Mouse (Mus musculus): ENCODE results near the gene Guk1. TPM values are rescaled to one million over a fixed set of nuclear protein-coding genes. Genes with fewer than 3 reads are reported as not detected.

Guk1 gene
- polyA plus RNA-seq, 1 experiment from 2014 or later, result 11.6 TPM

GRCm38 (mm10) chr11:59135904-59136452 lies 56.0 kb downstream of the Guk1 start, which contains the start of gene Obscn:
Obscn (minus strand) TSS chr11:59136402.
- H3K27ac ChIP-seq, result no peak within 1 kb of the TSS
- H3K36me3 ChIP-seq (ENCODE audit: inconsistent target), result no peaks in the 10 kb centered on the region
- H3K4me3 ChIP-seq (ENCODE audit: inconsistent target), result no peak within 1 kb of the TSS
- WGBS (ENCODE audit: missing documents), result 26% methylated on average over 44 of the region's 44 CpGs
- no peaks in the 10 kb centered on the region for H3K79me2 ChIP-seq (ENCODE audit: inconsistent target)

- WGBS (ENCODE audit: missing documents), result 12% methylated on average over 55 of the region's 55 CpGs
- Histone ChIP-seq H3K27ac (no peak overlapping the region), H3K36me3 (ENCODE audit: inconsistent target) (no peaks in the 10 kb centered on the region), H3K79me2 (ENCODE audit: inconsistent target) (no peaks in the 10 kb centered on the region), H3K4me3 (ENCODE audit: inconsistent target) (no peak overlapping the region)
Measured at GRCm38 (mm10) chr11:59135051-59135820, 56.8 kb downstream of the Guk1 start.

GRCm38 (mm10) chr11:59134373-59134997 lies 57.5 kb downstream of the Guk1 start:
- 7% methylated on average over 33 of the region's 35 CpGs for WGBS (ENCODE audit: missing documents)
- H3K79me2 ChIP-seq (ENCODE audit: inconsistent target), result no peaks in the 10 kb centered on the region
- no peak overlapping the region for H3K4me3 ChIP-seq (ENCODE audit: inconsistent target)
- no peaks in the 10 kb centered on the region for H3K36me3 ChIP-seq (ENCODE audit: inconsistent target)
- H3K27ac ChIP-seq, result no peak overlapping the region

Other genes starting within 250 kb of the Guk1 start
- 0.50 to 0.78 TPM in 2 of 3 replicates, not detected in the other for gene Hist3h2ba, start 243.3 kb downstream of the Guk1 start, polyA plus RNA-seq (2018)
- 16.2 to 56.9 TPM (median 24.3 TPM) in 3 replicates for gene Hist3h2a, start 237.5 kb downstream of the Guk1 start, polyA plus RNA-seq (2018)
- gene Trim17, start 237.5 kb downstream of the Guk1 start, polyA plus RNA-seq (2018), result 0.07 to 0.14 TPM in 2 of 3 replicates, not detected in the other
- 11.4 to 20.3 TPM (median 14.2 TPM) in 3 replicates for gene Trim11, start 214.1 kb downstream of the Guk1 start, polyA plus RNA-seq (2018)
- 0.01 TPM in 1 of 3 replicates, not detected in the others for gene Obscn, start 55.8 kb downstream of the Guk1 start, polyA plus RNA-seq (2018)
- 2.9 to 4.7 TPM (median 3.3 TPM) in 3 replicates for gene Iba57, start 28.5 kb downstream of the Guk1 start, polyA plus RNA-seq (2018)
- gene Gjc2, start 9.0 kb downstream of the Guk1 start, polyA plus RNA-seq (2018), result not detected in 3 replicates
- 17.9 to 36.6 TPM (median 21.0 TPM) in 3 replicates for gene Mrpl55, start 10.3 kb upstream of the Guk1 start, polyA plus RNA-seq (2018)
- 17.8 to 25.4 TPM (median 20.3 TPM) in 3 replicates for gene 2310033P09Rik, start 16.1 kb upstream of the Guk1 start, polyA plus RNA-seq (2018)
- gene Arf1, start 36.1 kb upstream of the Guk1 start, polyA plus RNA-seq (2018), result 397 to 494 TPM (median 402 TPM) in 3 replicates
- gene Wnt3a, start 98.5 kb upstream of the Guk1 start, polyA plus RNA-seq (2018), result not detected in 3 replicates
- 0.10 to 0.41 TPM (median 0.34 TPM) in 3 replicates for gene Wnt9a, start 114.7 kb upstream of the Guk1 start, polyA plus RNA-seq (2018)
- gene Prss38, start 183.4 kb upstream of the Guk1 start, polyA plus RNA-seq (2018), result 0.11 TPM in 1 of 3 replicates, not detected in the others